Mouse (Mus musculus) embryonic stem cell, embryonic (primary cell): ENCODE results near the gene Gm6408.
"Not testable (repeated sequence)": the region's sequence is repeated elsewhere in the genome, so short reads cannot be mapped to it uniquely, and the experiment has no call there.

Source experiments
- CTCF ChIA-PET, 4 experiments: fragments of 300-600 bp in 2 of 4; fragments of 350-600 bp in 2 of 4; sonication (Branson Sonifier 250); formaldehyde crosslinking; loops; one replicate each; lab custom pipeline; 2022; ENCODE audit warnings: inconsistent platforms in 2 of 4; lab: Charles Lee
- POLR2A ChIA-PET, 4 experiments: fragments of 300-600 bp in 2 of 4; fragments of 350-600 bp in 2 of 4; sonication (Branson Sonifier 250); formaldehyde crosslinking; loops; one replicate each; lab custom pipeline; 2022; ENCODE audit warnings: antibody characterized with exemption in 4 of 4, inconsistent platforms in 1 of 4; lab: Charles Lee

Gene Gm6408

DNA sequence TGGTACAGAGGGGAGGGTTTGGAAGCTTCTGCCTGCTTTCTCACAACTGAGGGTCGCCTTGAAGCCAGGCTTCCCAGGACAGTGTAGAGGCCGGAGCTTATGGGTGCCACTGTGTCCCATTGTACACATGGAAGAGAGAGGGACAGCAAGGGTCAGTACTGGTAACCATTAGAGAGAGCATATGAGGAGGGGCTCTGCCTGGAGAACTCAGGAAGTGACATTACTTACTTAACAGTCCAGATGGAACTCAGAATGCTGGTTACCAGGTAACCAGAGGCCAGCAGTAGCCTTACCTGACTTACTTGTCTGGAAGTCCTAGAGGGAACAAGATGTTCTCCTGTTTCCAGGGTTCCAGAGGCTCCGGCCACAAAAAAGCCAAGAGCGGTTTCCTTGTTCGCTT is 20.3 kb downstream of the Gm6408 start, which contains the start of gene 4930449I24Rik:
4930449I24Rik (plus strand) TSS at position 301 of the 400 bp plus-strand sequence.
- CTCF ChIA-PET, result not testable (repeated sequence)

DNA sequence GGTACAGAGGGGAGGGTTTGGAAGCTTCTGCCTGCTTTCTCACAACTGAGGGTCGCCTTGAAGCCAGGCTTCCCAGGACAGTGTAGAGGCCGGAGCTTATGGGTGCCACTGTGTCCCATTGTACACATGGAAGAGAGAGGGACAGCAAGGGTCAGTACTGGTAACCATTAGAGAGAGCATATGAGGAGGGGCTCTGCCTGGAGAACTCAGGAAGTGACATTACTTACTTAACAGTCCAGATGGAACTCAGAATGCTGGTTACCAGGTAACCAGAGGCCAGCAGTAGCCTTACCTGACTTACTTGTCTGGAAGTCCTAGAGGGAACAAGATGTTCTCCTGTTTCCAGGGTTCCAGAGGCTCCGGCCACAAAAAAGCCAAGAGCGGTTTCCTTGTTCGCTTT is 32.1 kb downstream of the Gm6408 start, which contains the start of gene Gm3402:
Gm3402 (plus strand) TSS at position 301 of the 400 bp plus-strand sequence.
- POLR2A ChIA-PET, CTCF ChIA-PET: not testable (repeated sequence)

More for the DNA sequence above, 20.3 kb downstream of the Gm6408 start, which contains the start of gene 4930449I24Rik:
- POLR2A ChIA-PET, result not testable (repeated sequence)

DNA sequence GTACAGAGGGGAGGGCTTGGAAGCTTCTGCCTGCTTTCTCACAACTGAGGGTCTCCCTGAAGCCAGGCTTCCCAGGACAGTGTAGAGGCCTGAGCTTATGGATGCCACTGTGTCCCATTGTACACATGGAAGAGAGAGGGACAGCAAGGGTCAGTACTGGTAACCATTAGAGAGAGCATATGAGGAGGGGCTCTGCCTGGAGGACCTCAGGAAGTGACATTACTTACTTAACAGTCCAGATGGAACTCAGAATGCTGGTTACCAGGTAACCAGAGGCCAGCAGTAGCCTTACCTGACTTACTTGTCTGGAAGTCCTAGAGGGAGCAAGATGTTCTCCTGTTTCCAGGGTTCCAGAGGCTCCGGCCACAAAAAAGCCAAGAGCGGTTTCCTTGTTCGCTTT is 43.7 kb downstream of the Gm6408 start, which contains the start of gene Gm3404:
Gm3404 (plus strand) TSS at position 301 of the 400 bp plus-strand sequence.
- CTCF ChIA-PET, POLR2A ChIA-PET: not testable (repeated sequence)
